Mouse (Mus musculus) 3134 (cell line): ENCODE measurements around the gene Polr3gl.

Experiments
- DNase-seq: peaks from one replicate; pipeline ENCODE4 v3.0.0-alpha.2; 2011; ENCODE audit warnings: low spot score; ENCODE audit not compliant: insufficient read length; ENCODE audit errors: extremely low read depth

Gene Polr3gl

GRCm38 (mm10) chr3:96598156-96599068, 4.4 kb upstream of the Polr3gl start:
- no peak for DNase-seq

GRCm38 (mm10) chr3:96597435-96597891, 3.5 kb upstream of the Polr3gl start:
- no peak for DNase-seq

- no peak for DNase-seq
Measured at GRCm38 (mm10) chr3:96596855-96597254, 2.9 kb upstream of the Polr3gl start.

- no peak for DNase-seq
Measured at GRCm38 (mm10) chr3:96596228-96596707, 2.3 kb upstream of the Polr3gl start, which contains the start of gene Ankrd34a. Gene Ankrd34a (plus strand): TSS chr3:96596636.

- no peak for DNase-seq
Measured at GRCm38 (mm10) chr3:96595661-96596060, 1.7 kb upstream of the Polr3gl start.

- no peak for DNase-seq
Measured at GRCm38 (mm10) chr3:96594851-96595250, 870 bp upstream of the Polr3gl start.

- DNase-seq, result no peak
Measured at GRCm38 (mm10) chr3:96593374-96593773, 607 bp downstream of the Polr3gl start.

- DNase-seq, result no peak
Measured at GRCm38 (mm10) chr3:96590657-96591056, 3.3 kb downstream of the Polr3gl start.

GRCm38 (mm10) chr3:96583386-96583785, 10.6 kb downstream of the Polr3gl start:
- DNase-seq, result no peak

- DNase-seq, result no peak
Measured at GRCm38 (mm10) chr3:96581771-96582515, 12.0 kb downstream of the Polr3gl start.

GRCm38 (mm10) chr3:96581141-96581540, 12.8 kb downstream of the Polr3gl start:
- DNase-seq, result no peak

- DNase-seq, result peak; percentile 89
Measured at GRCm38 (mm10) chr3:96579885-96580454, 14.0 kb downstream of the Polr3gl start.

GRCm38 (mm10) chr3:96579239-96579750, 14.7 kb downstream of the Polr3gl start:
- no peak for DNase-seq

- no peak for DNase-seq
Measured at GRCm38 (mm10) chr3:96578561-96579238, 15.3 kb downstream of the Polr3gl start.

- DNase-seq, result no peak
Measured at GRCm38 (mm10) chr3:96577566-96577965, 16.4 kb downstream of the Polr3gl start.

- DNase-seq, result peak; percentile 85
Measured at GRCm38 (mm10) chr3:96576690-96577541, 17.1 kb downstream of the Polr3gl start, which contains the start of gene Gm16253. Gene Gm16253 (plus strand): TSS chr3:96576984.

GRCm38 (mm10) chr3:96576005-96576658, 17.8 kb downstream of the Polr3gl start:
- DNase-seq, result peak; percentile 63

- DNase-seq, result no peak
Measured at GRCm38 (mm10) chr3:96575272-96575984, 18.6 kb downstream of the Polr3gl start.
